Mouse (Mus musculus): ENCODE measurements at regions not wholly inside any gene's neighbourhood (a gene's known extent, or its start where the extent isn't known, plus 50 kb on each side); places are given as distances from the start of the nearest gene placed in this dataset.

DNA sequence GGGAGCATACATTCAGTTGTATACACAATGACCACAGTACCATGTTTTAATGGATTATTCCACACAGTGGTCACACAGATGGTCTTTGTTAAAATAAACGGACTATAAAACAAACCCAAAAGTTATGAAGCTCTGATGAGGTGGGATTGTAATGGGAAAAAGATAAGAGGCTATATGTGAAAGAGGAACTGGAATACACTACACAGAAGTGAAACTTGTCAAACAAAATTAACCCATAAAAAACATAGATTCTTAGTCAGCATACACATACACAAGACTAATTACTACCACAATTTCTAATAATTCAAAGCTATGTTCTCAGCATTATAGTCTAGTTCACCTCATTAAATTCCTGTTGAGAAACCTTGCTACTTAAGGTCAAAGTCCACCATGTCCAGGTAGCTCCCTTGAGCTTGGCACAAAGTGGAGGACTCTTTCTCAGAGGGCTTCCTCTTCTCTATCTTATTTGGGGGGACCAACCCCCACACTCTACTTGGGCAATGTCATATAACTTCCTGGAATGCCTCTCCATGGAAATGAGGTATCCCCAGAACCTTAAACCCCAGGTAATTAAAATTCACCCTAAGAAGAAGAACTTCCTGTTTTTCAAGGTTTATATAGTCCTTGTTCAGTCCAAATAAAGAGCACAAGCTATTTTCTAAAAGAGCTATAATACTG, 269.2 kb upstream of the Thbs1 start:
- Histone ChIP-seq H3K79me2 (replicated peaks; ENCODE audit: control insufficient read depth, insufficient read depth, low read length) (no peaks in the 10 kb centered on the region), H3K4me3 (no peak overlapping the region), H3K4me1 (ENCODE audit: control insufficient read depth, insufficient read depth, low read length) (peaks cover 3% of the 10 kb centered on the region), H3K9ac (ENCODE audit: low read depth, low read length) (no peak overlapping the region), H3K36me3 (ENCODE audit: control insufficient read depth, insufficient read depth, low read length) (no peaks in the 10 kb centered on the region), H3K27ac (no peak overlapping the region), H3K27me3 (ENCODE audit: control insufficient read depth, insufficient read depth, low read length) (no peaks in the 10 kb centered on the region)
- TF ChIP-seq CTCF (IDR thresholded peaks at IDR 0.05) (no peak), POLR2A (IDR thresholded peaks at IDR 0.05; ENCODE audit: insufficient read depth, low read depth, low read length) (no peak), EP300 (IDR thresholded peaks at IDR 0.05; ENCODE audit: insufficient read depth, low read depth, low read length) (no peak)
- WGBS: 91% methylated on average over 1 of the region's 1 CpGs
- intact Hi-C loops (cut with DNase I): no loop called here
- no peak for DNase-seq

DNA sequence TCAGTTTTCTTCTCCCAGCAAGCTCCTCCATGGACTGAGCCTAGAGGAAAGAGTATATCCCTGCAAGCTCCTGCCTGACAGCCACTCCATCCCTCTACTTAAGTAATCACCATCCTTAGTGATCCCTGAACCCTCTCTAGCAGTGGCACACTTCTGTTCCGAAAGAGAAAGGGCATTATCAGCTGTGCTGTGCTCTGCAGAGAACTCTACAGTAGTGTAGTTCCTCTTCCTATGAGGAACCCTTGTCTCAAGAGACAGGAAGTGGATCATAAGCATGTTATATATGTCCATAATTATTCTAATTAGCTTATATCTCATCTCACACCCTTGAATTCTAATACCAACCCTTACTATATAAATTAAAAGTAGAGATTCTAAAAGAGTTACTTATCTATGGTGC, 259.2 kb upstream of the Thbs1 start:
- WGBS: 47% methylated on average over 1 of the region's 1 CpGs
- Histone ChIP-seq H3K36me3 (ENCODE audit: control insufficient read depth, insufficient read depth, low read length) (no peaks in the 10 kb centered on the region), H3K9ac (ENCODE audit: low read depth, low read length) (no peak overlapping the region), H3K79me2 (replicated peaks; ENCODE audit: control insufficient read depth, insufficient read depth, low read length) (no peaks in the 10 kb centered on the region), H3K27me3 (ENCODE audit: control insufficient read depth, insufficient read depth, low read length) (no peaks in the 10 kb centered on the region), H3K27ac (no peak overlapping the region), H3K4me1 (ENCODE audit: control insufficient read depth, insufficient read depth, low read length) (no peaks in the 10 kb centered on the region), H3K4me3 (no peak overlapping the region)
- intact Hi-C loops (cut with DNase I): no loop called here
- no peak for TF ChIP-seq CTCF (IDR thresholded peaks at IDR 0.05)
- DNase-seq: no peak

DNA sequence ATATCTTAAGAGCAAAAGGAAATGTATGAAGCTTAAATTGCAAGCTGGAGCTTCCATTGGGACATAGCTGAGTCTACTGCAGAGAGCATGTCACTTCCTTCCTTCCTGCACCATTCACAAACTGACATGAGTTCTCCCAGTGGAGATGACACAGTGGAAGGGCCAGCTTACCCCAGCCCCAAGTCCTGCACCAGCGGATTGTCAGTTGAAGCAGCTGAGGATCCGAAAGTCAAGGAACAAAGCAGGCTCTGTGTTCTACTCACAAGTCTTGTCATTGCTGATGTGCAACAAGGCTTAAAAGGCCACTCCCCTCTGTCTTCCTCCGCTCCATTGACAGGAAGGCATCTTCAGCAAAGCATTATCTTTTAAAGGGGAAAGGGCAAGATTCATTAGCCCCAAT, 249.4 kb upstream of the Thbs1 start:
- H3K4me3 ChIP-seq: no peak overlapping the region
- no peak for DNase-seq
- no peaks in the 10 kb centered on the region for H3K27me3 ChIP-seq (ENCODE audit: control insufficient read depth, insufficient read depth, low read length)
- no peak for TF ChIP-seq EP300 (IDR thresholded peaks at IDR 0.05; ENCODE audit: insufficient read depth, low read depth, low read length)
- TF ChIP-seq CTCF (IDR thresholded peaks at IDR 0.05): no peak
- no peak for TF ChIP-seq POLR2A (IDR thresholded peaks at IDR 0.05; ENCODE audit: insufficient read depth, low read depth, low read length)
- H3K79me2 ChIP-seq (replicated peaks; ENCODE audit: control insufficient read depth, insufficient read depth, low read length): no peaks in the 10 kb centered on the region
- WGBS: 48% methylated on average over 3 of the region's 3 CpGs
- intact Hi-C loops (cut with DNase I): no loop called here
- peaks cover 6% of the 10 kb centered on the region; the same call in 1 of the 2 replicates for H3K4me1 ChIP-seq (ENCODE audit: control insufficient read depth, insufficient read depth, low read length)
- H3K27ac ChIP-seq: peak overlapping the region; percentile 33
- no peaks in the 10 kb centered on the region for H3K36me3 ChIP-seq (ENCODE audit: control insufficient read depth, insufficient read depth, low read length)
- no peak overlapping the region for H3K9ac ChIP-seq (ENCODE audit: low read depth, low read length)

DNA sequence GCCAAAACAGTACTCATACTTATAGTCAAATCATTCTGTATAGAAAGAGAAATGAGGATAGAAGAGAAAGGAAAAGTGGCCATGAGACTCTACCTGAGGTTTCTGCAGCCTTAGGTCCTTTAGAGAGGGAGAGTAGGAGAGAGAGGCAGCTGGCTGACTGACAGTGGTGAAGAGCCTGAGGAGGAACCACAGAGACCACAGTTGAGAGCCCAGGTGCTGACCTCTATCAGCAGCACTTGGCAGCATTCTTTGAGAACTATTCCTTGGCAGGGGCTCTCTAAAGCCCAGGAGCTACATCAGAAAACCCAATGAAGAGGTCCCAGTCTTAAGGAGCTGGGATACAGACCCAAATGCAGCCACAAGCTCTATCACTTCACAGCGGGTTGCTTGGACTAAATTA, 246.6 kb upstream of the Thbs1 start:
- Histone ChIP-seq H3K79me2 (replicated peaks; ENCODE audit: control insufficient read depth, insufficient read depth, low read length) (no peaks in the 10 kb centered on the region), H3K36me3 (ENCODE audit: control insufficient read depth, insufficient read depth, low read length) (no peaks in the 10 kb centered on the region)
- WGBS: 100% methylated on average over 1 of the region's 1 CpGs

GRCm38 (mm10) chr2:117866946-117867345, 244.7 kb upstream of the Thbs1 start:
- intact Hi-C loops (cut with DNase I): no loop called here
- H3K27ac ChIP-seq: peak overlapping the region; percentile 42
- H3K4me3 ChIP-seq: no peak overlapping the region
- no peaks in the 10 kb centered on the region for H3K27me3 ChIP-seq (ENCODE audit: control insufficient read depth, insufficient read depth, low read length)
- H3K36me3 ChIP-seq (ENCODE audit: control insufficient read depth, insufficient read depth, low read length): no peaks in the 10 kb centered on the region
- H3K4me1 ChIP-seq (ENCODE audit: control insufficient read depth, insufficient read depth, low read length): peaks cover 7% of the 10 kb centered on the region; the same call in 1 of the 2 replicates
- TF ChIP-seq EP300 (IDR thresholded peaks at IDR 0.05; ENCODE audit: insufficient read depth, low read depth, low read length): no peak
- TF ChIP-seq CTCF (IDR thresholded peaks at IDR 0.05): no peak
- TF ChIP-seq POLR2A (IDR thresholded peaks at IDR 0.05; ENCODE audit: insufficient read depth, low read depth, low read length): no peak
- H3K79me2 ChIP-seq (replicated peaks; ENCODE audit: control insufficient read depth, insufficient read depth, low read length): no peaks in the 10 kb centered on the region
- 33% methylated on average over 4 of the region's 4 CpGs for WGBS
- H3K9ac ChIP-seq (ENCODE audit: low read depth, low read length): no peak overlapping the region
- no peak for DNase-seq

More for the DNA sequence above, 246.6 kb upstream of the Thbs1 start:
- Histone ChIP-seq H3K27me3 (ENCODE audit: control insufficient read depth, insufficient read depth, low read length) (no peaks in the 10 kb centered on the region), H3K9ac (ENCODE audit: low read depth, low read length) (no peak overlapping the region), H3K27ac (no peak overlapping the region), H3K4me3 (no peak overlapping the region), H3K4me1 (ENCODE audit: control insufficient read depth, insufficient read depth, low read length) (peaks cover 6% of the 10 kb centered on the region; the same call in 1 of the 2 replicates)
- TF ChIP-seq CTCF (IDR thresholded peaks at IDR 0.05): no peak
- TF ChIP-seq POLR2A (IDR thresholded peaks at IDR 0.05; ENCODE audit: insufficient read depth, low read depth, low read length): no peak
- TF ChIP-seq EP300 (IDR thresholded peaks at IDR 0.05; ENCODE audit: insufficient read depth, low read depth, low read length): no peak
- intact Hi-C loops (cut with DNase I): no loop called here
- no peak for DNase-seq

GRCm38 (mm10) chr2:117867409-117867808, 244.3 kb upstream of the Thbs1 start:
- TF ChIP-seq CTCF (IDR thresholded peaks at IDR 0.05) (no peak), POLR2A (IDR thresholded peaks at IDR 0.05; ENCODE audit: insufficient read depth, low read depth, low read length) (no peak), EP300 (IDR thresholded peaks at IDR 0.05; ENCODE audit: insufficient read depth, low read depth, low read length) (no peak)
- DNase-seq: peak in 1 of 2 experiments; percentile 15
- Histone ChIP-seq H3K9ac (ENCODE audit: low read depth, low read length) (no peak overlapping the region), H3K36me3 (ENCODE audit: control insufficient read depth, insufficient read depth, low read length) (no peaks in the 10 kb centered on the region), H3K27me3 (ENCODE audit: control insufficient read depth, insufficient read depth, low read length) (no peaks in the 10 kb centered on the region), H3K4me1 (ENCODE audit: control insufficient read depth, insufficient read depth, low read length) (peaks cover 5% of the 10 kb centered on the region; the same call in 1 of the 2 replicates), H3K4me3 (no peak overlapping the region), H3K27ac (peak overlapping the region; percentile 42), H3K79me2 (replicated peaks; ENCODE audit: control insufficient read depth, insufficient read depth, low read length) (no peaks in the 10 kb centered on the region)
- intact Hi-C loops (cut with DNase I): no loop called here
- 51% methylated on average over 3 of the region's 3 CpGs for WGBS
